Mouse (Mus musculus) lung, embryonic 15.5 days (tissue): ENCODE data around the gene Rc3h2. TPM values are rescaled to one million over a fixed set of nuclear protein-coding genes. Genes with fewer than 3 reads are reported as not detected.

Source experiments
- ATAC-seq: fragments of 200-750 bp; cut with Nextera tagmentation; 2 replicates; pipeline ENCODE4 v1.8.0; 2017; ENCODE audit warnings: moderate number of reproducible peaks, borderline replicate concordance; ENCODE audit not compliant: low FRiP score, low TSS enrichment; ENCODE audit errors: extremely low read depth
- H3K27ac ChIP-seq: fragments of 300-500 bp; sonication (generic); 2 replicates; pipeline ENCODE4 v1.5.1; 2015; ENCODE audit warnings: moderate library complexity, mild to moderate bottlenecking, inconsistent platforms
- H3K27me3 ChIP-seq: fragments of 300-500 bp; sonication (generic); 2 replicates; pipeline ENCODE4 v1.6.1; 2015; ENCODE audit warnings: inconsistent platforms
- H3K36me3 ChIP-seq: fragments of 300-500 bp; sonication (generic); 2 replicates; pipeline ENCODE4 v1.6.1; 2015; ENCODE audit warnings: inconsistent platforms
- H3K4me1 ChIP-seq: fragments of 300-500 bp; sonication (generic); 2 replicates; pipeline ENCODE4 v1.6.1; 2015; ENCODE audit warnings: inconsistent platforms
- H3K4me2 ChIP-seq: fragments of 300-500 bp; sonication (generic); 2 replicates; pipeline ENCODE4 v1.6.1; 2015; ENCODE audit warnings: inconsistent platforms, mild to moderate bottlenecking, moderate library complexity
- H3K4me3 ChIP-seq: fragments of 300-500 bp; sonication (generic); 2 replicates; pipeline ENCODE4 v1.5.1; 2015; ENCODE audit warnings: mild to moderate bottlenecking, inconsistent platforms
- H3K9ac ChIP-seq: fragments of 300-500 bp; sonication (generic); 2 replicates; pipeline ENCODE4 v1.6.1; 2015; ENCODE audit warnings: inconsistent platforms
- H3K9me3 ChIP-seq: fragments of 300-500 bp; sonication (generic); 2 replicates; pipeline ENCODE4 v1.6.1; 2016; ENCODE audit warnings: inconsistent platforms
- WGBS: fragments of 180-500 bp; shearing (Covaris S2); methylation state at CpG from one replicate; pipeline ENCODE4 v1.1.7; 2015; 5-methylcytosine and 5-hydroxymethylcytosine counted together
- polyA plus RNA-seq: library from polyadenylated mRNA; unstranded; fragments of >200 nt; fragmentation: Nextera tagmentation; extraction: Ambion mirVana; gene quantifications from 2 replicates; pipeline ENCODE4 v1.2.1, GENCODE M21; 2015

Rc3h2 gene
- 12.0 and 13.8 TPM in 2 replicates for polyA plus RNA-seq

DNA sequence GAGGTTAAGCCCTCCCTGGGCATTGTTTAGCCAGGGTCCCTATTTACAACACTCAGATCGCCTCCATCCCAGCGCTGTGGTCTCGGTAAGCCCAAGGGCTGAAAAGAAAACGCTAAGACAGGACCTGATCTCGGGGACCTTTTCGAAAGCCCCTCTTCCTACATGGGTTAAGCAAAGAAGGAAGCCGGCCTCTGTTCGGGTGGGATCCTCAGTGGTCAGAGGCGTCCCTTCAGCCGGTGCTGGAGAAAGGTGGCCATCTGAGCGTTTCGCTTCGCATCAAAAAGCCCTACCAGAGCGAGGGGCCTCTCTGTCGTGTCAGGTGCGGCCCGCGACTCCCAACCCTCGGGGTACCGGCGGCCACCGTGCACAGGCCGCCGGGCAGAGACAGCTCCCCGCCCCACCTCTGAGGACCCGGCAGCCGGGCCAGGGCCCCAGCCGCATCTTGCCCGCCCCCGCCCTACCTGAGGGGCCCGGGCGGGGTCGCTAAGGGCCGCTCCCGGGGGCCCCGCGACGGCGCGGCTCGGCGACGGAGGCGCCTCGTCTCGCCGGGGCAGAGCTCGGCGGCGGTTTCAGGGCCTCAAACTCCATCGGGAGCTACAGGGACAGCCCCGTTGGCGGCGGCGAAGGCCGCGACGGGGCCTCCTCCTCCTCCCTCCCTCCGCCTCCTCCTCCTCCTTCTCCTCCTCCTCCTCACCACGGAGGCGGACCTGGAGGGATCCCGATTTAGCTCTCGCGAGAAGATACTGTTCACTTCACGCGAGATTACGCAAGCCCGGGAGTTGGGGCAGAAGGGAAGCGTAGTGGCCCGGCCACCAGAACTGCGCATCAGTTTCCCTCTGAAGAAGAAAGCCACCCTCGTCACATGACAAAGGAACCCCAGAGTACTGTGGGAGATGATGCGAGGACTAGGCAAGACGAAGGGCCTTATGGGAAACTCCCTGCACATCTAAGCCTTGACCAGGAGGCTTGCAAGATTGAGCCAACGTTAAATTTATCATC, at the start of gene Rc3h2:
Gene Rc3h2, minus strand, starts transcription at position 598 of the 999 bp plus-strand sequence.
- H3K36me3 ChIP-seq = peaks cover under 1% of the 10 kb centered on the region; the same call in 1 of the 2 replicates
- peak within 1 kb of the TSS; percentile 100 for H3K4me3 ChIP-seq
- no peaks in the 10 kb centered on the region for H3K27me3 ChIP-seq
- peak within 1 kb of the TSS; percentile 72 for H3K4me2 ChIP-seq
- H3K27ac ChIP-seq = peak within 1 kb of the TSS; percentile 97
- H3K9ac ChIP-seq = peak within 1 kb of the TSS; percentile 99
- no peaks in the 10 kb centered on the region for H3K9me3 ChIP-seq
- under 1% methylated on average over 73 of the region's 75 CpGs for WGBS
- peaks cover 11% of the 10 kb centered on the region for H3K4me1 ChIP-seq
- peak; percentile 98 for ATAC-seq

DNA sequence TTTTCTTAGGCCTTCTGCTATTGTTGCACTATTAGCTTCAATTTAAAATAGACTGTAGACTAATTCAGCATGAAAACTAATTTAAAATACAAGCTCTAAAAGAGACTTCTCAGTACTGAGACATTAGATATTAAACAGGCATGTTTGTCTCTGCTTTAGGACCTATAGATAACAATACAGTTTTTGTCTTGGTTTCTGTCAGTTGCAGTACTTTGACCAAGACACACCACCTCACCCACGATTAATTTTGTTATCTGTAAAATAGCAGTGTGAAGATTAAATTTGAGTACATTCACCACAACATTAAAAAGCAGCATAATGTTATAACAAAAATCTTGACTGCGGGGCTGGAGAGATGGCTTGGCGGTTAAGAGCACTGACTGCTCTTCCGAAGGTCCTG, 43.6 kb upstream of the Rc3h2 start:
- ATAC-seq = no peak
- 93% methylated on average over 4 of the region's 4 CpGs for WGBS

DNA sequence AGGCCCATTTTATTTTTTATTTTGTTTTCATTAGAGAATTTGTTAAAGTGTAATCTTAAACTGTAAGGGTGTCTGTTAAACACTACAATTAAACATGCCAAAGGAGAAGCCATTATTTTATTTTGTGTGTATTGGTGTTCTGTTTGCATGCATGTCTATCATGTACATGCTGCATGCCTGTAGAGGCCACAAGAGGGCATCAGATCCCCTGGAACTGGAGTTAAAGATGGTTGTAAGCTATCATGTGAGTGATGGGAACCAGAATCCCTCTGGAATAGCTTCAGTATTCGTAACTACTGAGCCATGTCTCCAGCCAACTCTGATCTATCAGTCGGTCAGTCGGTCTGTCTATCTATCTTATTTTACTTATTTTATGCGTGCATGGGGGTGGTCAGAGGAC, 38.0 kb upstream of the Rc3h2 start:
- H3K27ac ChIP-seq = no peak overlapping the region
- no peak overlapping the region for H3K9ac ChIP-seq
- ATAC-seq = no peak
- no peaks in the 10 kb centered on the region for H3K36me3 ChIP-seq
- H3K4me1 ChIP-seq = 0 out of 2 replicates have a peak, but pooled peaks cover 2% of the 10 kb centered on the region
- H3K9me3 ChIP-seq = no peaks in the 10 kb centered on the region
- WGBS = 92% methylated on average over 4 of the region's 4 CpGs
- no peak overlapping the region for H3K4me3 ChIP-seq
- H3K27me3 ChIP-seq = no peaks in the 10 kb centered on the region
- no peak overlapping the region for H3K4me2 ChIP-seq

More for the DNA sequence above, 43.6 kb upstream of the Rc3h2 start:
- peaks cover 8% of the 10 kb centered on the region for H3K36me3 ChIP-seq
- H3K27me3 ChIP-seq = no peaks in the 10 kb centered on the region
- no peak overlapping the region for H3K9ac ChIP-seq
- no peak overlapping the region for H3K4me3 ChIP-seq
- no peaks in the 10 kb centered on the region for H3K9me3 ChIP-seq
- H3K4me2 ChIP-seq = no peak overlapping the region
- H3K27ac ChIP-seq = no peak overlapping the region
- H3K4me1 ChIP-seq = 0 out of 2 replicates have a peak, but pooled peaks cover 2% of the 10 kb centered on the region

DNA sequence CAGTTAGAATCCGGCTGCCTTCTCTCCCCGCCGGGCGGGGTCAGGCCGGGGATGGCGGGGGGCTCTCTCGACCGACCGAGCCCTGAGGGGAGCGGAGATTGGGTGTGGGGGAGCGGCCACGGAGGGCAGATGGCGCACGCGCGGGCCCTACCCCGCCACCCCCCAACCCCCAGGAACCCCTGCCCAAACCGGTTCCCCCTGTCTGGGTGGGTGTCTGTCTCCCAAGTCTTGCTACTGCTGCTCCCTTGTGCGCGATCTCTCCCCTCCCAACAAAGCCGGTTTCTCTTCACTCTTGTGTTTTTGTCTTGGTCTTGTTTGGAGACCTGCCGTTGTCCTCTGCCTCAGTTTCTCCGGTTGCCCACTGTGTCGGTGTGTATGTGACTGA, 29.7 kb upstream of the Rc3h2 start:
- Histone ChIP-seq H3K9me3 (no peaks in the 10 kb centered on the region), H3K4me2 (peak overlapping the region; percentile 65), H3K4me3 (peak overlapping the region; percentile 79), H3K4me1 (peaks cover 12% of the 10 kb centered on the region), H3K36me3 (no peaks in the 10 kb centered on the region), H3K27me3 (no peaks in the 10 kb centered on the region), H3K27ac (peak overlapping the region; percentile 93), H3K9ac (peak overlapping the region; percentile 90)
- WGBS = 0% methylated on average over 18 of the region's 24 CpGs
- peak; percentile 86 for ATAC-seq

DNA sequence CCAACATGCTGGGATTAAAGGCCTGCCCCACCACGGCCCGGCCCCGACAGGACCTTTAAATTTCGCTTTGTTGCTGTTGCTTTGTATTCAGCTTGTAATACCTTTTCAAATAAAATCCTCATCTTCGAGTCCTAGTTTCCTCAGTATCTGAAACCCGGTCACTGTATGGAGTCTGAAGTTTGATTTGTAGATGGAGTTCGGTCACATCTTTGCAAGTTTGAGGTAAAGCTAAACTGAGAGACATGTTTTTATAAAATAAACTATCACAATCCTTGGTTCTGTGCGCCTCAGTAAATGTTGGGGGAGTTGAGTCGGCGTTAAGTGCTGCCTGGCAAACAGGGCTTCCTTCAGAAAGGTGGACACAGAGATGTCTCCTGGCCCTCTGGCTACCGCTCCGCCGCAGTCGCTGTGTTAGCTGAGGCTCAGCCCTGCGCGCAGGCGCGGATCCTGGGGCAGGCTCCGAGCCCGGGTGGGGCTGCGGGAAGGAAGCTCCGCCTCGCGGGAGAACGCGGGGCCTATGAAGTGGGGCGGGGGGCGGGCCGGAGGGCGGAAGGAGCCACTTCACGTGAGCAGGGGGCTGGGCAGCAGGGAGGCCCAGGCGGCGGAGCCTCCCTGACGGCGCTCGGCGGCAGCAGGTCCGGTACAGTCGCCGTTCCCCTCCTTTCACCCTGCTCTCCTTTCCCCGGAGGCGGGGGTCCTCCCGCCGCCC, 29.1 kb upstream of the Rc3h2 start:
- WGBS = 9% methylated on average over 31 of the region's 44 CpGs
- Histone ChIP-seq H3K27me3 (no peaks in the 10 kb centered on the region), H3K4me2 (peak overlapping the region; percentile 65), H3K36me3 (no peaks in the 10 kb centered on the region), H3K9ac (peak overlapping the region; percentile 90), H3K4me1 (peaks cover 12% of the 10 kb centered on the region), H3K9me3 (no peaks in the 10 kb centered on the region), H3K27ac (peak overlapping the region; percentile 93), H3K4me3 (peak overlapping the region; percentile 79)
- ATAC-seq = peak; percentile 99

DNA sequence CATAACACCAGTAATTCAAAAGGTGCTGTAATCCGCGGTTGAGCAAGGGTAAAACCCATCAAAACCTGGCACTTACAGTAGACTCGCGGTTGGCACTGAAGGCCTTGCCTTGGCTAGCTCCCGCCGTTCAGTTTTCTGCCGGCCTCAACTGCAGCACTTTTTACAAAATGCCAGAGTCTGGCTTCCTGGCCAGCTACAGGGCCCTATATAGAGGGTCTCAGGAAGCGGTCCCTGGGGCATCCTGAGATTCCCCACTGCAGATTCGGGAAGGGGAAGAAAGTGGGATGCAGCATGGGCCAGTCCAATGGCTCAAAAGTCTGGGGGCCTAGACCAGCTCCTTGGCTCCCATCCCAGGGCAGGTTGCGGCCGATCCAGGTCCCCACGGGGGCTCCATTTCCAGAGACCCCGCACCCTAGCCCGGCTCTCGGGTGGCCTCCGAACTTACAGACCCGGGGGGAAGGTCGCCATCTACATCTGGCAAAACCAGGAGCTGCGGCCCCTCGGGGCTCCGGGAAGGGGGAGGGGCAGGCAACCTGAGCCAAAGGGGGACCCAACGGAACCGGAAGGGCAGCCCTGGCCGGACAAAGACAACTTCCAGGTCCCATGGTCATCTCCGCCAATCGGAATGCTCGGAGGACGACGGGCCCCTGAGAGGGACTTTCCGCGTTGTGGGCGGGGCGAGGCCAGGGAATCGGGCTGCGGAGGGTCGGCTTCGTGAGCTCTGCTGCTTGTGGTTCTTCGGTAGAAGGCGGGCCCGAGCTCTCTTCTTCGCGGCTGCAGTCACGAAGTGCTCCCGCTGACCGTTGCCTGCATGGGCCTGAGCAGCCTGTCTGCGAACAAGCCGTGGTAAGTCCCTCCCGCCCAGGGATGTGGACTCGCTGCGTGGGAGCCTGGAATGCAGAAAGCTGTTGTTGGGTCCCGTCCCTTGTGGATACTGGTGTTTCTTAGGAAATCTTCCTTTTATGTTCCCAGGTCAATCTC, 20.2 kb upstream of the Rc3h2 start, which contains the start of the genes Zbtb26, Zbtb6 and Rabgap1:
Gene Zbtb26, minus strand, starts transcription at position 525 of the 981 bp plus-strand sequence.
Gene Zbtb6, minus strand, starts transcription at position 561 of the 981 bp plus-strand sequence.
Gene Rabgap1, plus strand, starts transcription at position 669 of the 981 bp plus-strand sequence.
- H3K4me3 ChIP-seq = peak within 1 kb of the TSS; percentile 81
- no peaks in the 10 kb centered on the region for H3K36me3 ChIP-seq
- no peaks in the 10 kb centered on the region for H3K27me3 ChIP-seq
- ATAC-seq = peak; percentile 100
- WGBS = under 1% methylated on average over 51 of the region's 51 CpGs
- H3K4me2 ChIP-seq = peak within 1 kb of the TSS; percentile 65
- no peaks in the 10 kb centered on the region for H3K9me3 ChIP-seq
- peak within 1 kb of the TSS; percentile 86 for H3K27ac ChIP-seq
- peaks cover 16% of the 10 kb centered on the region; the same call in 1 of the 2 replicates for H3K4me1 ChIP-seq
- peak within 1 kb of the TSS; percentile 90 for H3K9ac ChIP-seq

DNA sequence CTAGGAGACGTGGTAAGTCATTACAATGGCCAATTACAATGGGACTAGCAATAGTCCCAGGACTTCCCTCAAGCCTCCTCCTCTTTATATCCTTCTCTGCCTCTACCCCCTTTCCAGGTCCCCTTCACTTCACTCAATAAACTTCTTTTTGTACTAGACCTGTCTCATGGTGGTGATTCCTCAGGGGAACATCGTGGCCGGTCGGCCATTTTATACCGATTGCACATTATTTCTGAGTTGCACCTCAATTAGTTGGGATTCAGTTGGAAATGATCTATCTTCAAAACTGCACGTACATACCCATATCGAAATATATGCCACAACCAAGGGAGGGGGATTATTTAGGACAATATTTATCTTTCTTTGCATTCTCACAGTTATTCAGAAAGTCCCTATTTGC, 8.9 kb upstream of the Rc3h2 start:
- H3K27me3 ChIP-seq = no peaks in the 10 kb centered on the region
- ATAC-seq = no peak; the same call in 1 of the 2 replicates
- H3K27ac ChIP-seq = peak overlapping the region; percentile 96
- no peak overlapping the region for H3K9ac ChIP-seq
- H3K9me3 ChIP-seq = no peaks in the 10 kb centered on the region
- peak overlapping the region; percentile 87 for H3K4me3 ChIP-seq
- 29% methylated on average over 7 of the region's 7 CpGs for WGBS
- H3K4me1 ChIP-seq = peaks cover 22% of the 10 kb centered on the region
- H3K4me2 ChIP-seq = peak overlapping the region; percentile 63
- H3K36me3 ChIP-seq = peaks cover 25% of the 10 kb centered on the region

DNA sequence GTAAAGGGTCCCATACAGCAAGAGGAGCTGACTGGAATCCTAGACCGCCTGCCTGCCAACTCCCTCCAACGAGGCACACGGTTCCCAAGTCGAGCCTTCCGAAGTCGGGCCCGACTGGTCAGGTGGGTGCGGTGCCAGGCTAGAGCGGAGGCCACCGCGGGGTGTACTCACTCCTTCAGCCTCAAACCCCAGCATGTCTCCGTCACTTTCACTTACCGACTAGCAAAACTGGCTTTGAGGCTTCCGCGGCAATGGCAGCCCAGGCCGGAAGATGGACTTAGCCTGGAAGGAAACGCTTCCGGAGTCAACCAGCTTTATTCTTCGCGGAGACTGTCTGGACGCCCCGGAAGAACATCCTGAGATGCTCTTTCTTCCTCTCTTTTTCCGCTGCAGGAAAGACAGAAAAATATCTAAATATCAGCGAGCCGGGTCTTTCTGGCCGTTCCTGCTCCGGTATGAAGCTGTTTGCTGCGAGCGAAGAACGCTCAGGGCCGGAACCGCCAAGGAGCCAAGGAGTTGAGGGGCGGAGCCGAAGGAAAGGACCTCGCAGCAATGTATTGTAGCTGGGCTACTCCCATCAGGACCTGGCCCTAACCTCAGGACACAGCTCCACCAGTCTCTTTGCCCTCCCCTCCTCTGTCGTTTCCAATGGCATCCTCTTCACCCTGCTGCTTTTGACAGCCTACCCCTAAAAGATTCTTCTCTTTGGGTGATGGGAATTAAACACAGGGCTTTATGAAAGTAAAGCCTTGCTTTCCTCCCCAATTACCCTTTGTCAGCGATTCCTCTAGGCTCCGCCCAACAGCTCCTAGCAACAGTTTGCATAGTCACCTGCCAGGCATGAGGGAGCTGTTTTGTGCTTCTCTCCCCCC, 8.1 kb upstream of the Rc3h2 start:
- H3K36me3 ChIP-seq = peaks cover 18% of the 10 kb centered on the region
- H3K4me2 ChIP-seq = peak overlapping the region; percentile 63
- H3K4me3 ChIP-seq = peak overlapping the region; percentile 87
- no peaks in the 10 kb centered on the region for H3K27me3 ChIP-seq
- ATAC-seq = peak; percentile 95
- peak overlapping the region; percentile 96 for H3K27ac ChIP-seq
- H3K9ac ChIP-seq = peak overlapping the region; percentile 82
- H3K9me3 ChIP-seq = no peaks in the 10 kb centered on the region
- under 1% methylated on average over 38 of the region's 38 CpGs for WGBS
- H3K4me1 ChIP-seq = peaks cover 22% of the 10 kb centered on the region

DNA sequence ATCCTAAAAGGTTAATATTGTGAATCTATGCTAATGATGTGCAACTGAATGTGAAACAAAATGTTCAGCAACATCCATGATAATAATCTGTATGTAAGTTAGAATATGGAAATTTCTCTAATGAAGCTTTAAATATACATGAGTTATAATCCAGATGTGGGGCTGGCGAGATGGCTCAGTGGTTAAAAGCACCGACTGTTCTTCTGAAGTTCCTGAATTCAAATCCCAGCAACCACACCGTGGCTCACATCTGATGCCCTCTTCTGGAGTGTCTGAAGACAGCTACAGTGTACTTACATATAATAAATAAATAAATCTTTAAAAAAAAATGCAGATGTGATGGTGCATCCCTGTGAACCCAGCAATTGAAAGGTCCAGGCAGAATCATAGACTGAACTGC, 968 bp upstream of the Rc3h2 start:
- Histone ChIP-seq H3K4me3 (no peak overlapping the region), H3K9ac (no peak overlapping the region), H3K27me3 (no peaks in the 10 kb centered on the region), H3K4me2 (no peak overlapping the region), H3K4me1 (peaks cover 13% of the 10 kb centered on the region), H3K27ac (no peak overlapping the region), H3K9me3 (no peaks in the 10 kb centered on the region), H3K36me3 (peaks cover 7% of the 10 kb centered on the region)
- ATAC-seq = no peak
- 59% methylated on average over 3 of the region's 3 CpGs for WGBS

DNA sequence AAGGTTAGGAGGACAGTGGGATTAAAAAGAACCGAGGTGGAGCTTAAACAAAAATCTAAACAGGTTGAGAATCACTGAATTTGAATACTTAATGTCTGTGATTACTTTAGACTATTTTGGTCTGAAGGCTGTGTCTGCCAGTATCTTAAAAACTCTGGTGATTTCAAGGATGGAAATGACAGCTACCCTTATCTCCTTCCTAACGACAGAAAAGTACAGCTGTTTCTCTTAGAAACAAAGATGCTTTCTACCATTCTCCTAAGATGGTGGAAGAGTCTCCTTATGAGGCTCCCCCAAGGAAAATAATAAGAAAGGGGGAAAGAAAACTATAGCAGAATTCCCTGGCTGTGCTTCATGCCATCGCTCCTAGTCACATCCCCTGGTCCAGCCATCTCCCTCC, 800 bp downstream of the Rc3h2 start:
- H3K4me1 ChIP-seq = peaks cover 11% of the 10 kb centered on the region
- peak overlapping the region; percentile 99 for H3K9ac ChIP-seq
- H3K36me3 ChIP-seq = no peaks in the 10 kb centered on the region
- H3K27me3 ChIP-seq = no peaks in the 10 kb centered on the region
- H3K27ac ChIP-seq = peak overlapping the region; percentile 97
- no peaks in the 10 kb centered on the region for H3K9me3 ChIP-seq
- WGBS = 3% methylated on average over 3 of the region's 3 CpGs
- no peak for ATAC-seq
- H3K4me2 ChIP-seq = peak overlapping the region; percentile 72
- peak overlapping the region; percentile 100 for H3K4me3 ChIP-seq
